Mouse (Mus musculus) adrenal gland, adult 18-20 months (tissue): ENCODE measurements around the gene Gm6871. TPM values are rescaled to one million over a fixed set of nuclear protein-coding genes. Genes with fewer than 3 reads are reported as not detected.

Experiments used
- total RNA-seq, 2 experiments: library from RNA; stranded (reverse); gene quantifications; 1 replicate in 1 of 2; 2 replicates in 1 of 2; pipeline ENCODE4 v1.2.3; 2021

The Gm6871 gene
- total RNA-seq, 2 experiments from 2014 or later = not detected

Other genes starting within 250 kb of the Gm6871 start
- 10 to 100 TPM; 11.5 to 12.4 TPM for gene AI987944, start 180.3 kb downstream of the Gm6871 start, total RNA-seq
- under 1 TPM; 0.19 to 0.23 TPM for gene Vmn2r57, start 125.0 kb downstream of the Gm6871 start, total RNA-seq
- gene Gm20449, start 74.2 kb downstream of the Gm6871 start, total RNA-seq = under 1 TPM; 0.10 to 0.13 TPM
- 1 to 10 TPM; 6.7 to 7.5 TPM for gene AW146154, start 73.8 kb downstream of the Gm6871 start, total RNA-seq
- gene 2610021A01Rik, start 25.6 kb upstream of the Gm6871 start, total RNA-seq = 10 to 100 TPM; 13.1 to 15.4 TPM
- 10 to 100 TPM; 10.4 to 10.8 TPM for gene Zfp788, start 59.5 kb upstream of the Gm6871 start, total RNA-seq